Mouse (Mus musculus) midbrain, postnatal 0 days (tissue): Measurements from ENCODE around the gene Atox1. TPM values are rescaled to one million over a fixed set of nuclear protein-coding genes. Genes with fewer than 3 reads are reported as not detected.

ENCODE experiments used
- ATAC-seq: fragments of 200-750 bp; cut with Nextera tagmentation; 2 replicates; pipeline ENCODE4 v1.8.0; 2017; ENCODE audit warnings: moderate number of reproducible peaks, mild to moderate bottlenecking, moderate TSS enrichment, moderate library complexity; ENCODE audit not compliant: low FRiP score
- DNase-seq: peaks from one replicate; pipeline ENCODE4 v3.0.0-alpha.2; 2015; ENCODE audit warnings: low spot score
- H3K27ac ChIP-seq: fragments of 300-500 bp; sonication (generic); 2 replicates; pipeline ENCODE4 v1.5.1; 2014; ENCODE audit warnings: low read depth, mild to moderate bottlenecking, low read length, mixed read lengths
- H3K27me3 ChIP-seq: fragments of 300-500 bp; sonication (generic); 2 replicates; pipeline ENCODE4 v1.6.1; 2014; ENCODE audit warnings: low read length, control low read depth, mixed read lengths; ENCODE audit not compliant: insufficient read depth
- H3K36me3 ChIP-seq: fragments of 300-500 bp; sonication (generic); 2 replicates; pipeline ENCODE4 v1.6.1; 2014; ENCODE audit warnings: low read length, control low read depth, mixed read lengths; ENCODE audit not compliant: insufficient read depth
- H3K4me1 ChIP-seq: fragments of 300-500 bp; sonication (generic); 2 replicates; pipeline ENCODE4 v1.6.1; 2014; ENCODE audit warnings: mild to moderate bottlenecking, control low read depth, antibody characterized with exemption, low read length, mixed read lengths; ENCODE audit not compliant: insufficient read depth
- H3K4me2 ChIP-seq: fragments of 300-500 bp; sonication (generic); 2 replicates; pipeline ENCODE4 v1.6.1; 2014; ENCODE audit warnings: low read depth, mild to moderate bottlenecking, low read length, mixed read lengths; ENCODE audit not compliant: poor library complexity, severe bottlenecking
- H3K4me3 ChIP-seq: fragments of 300-500 bp; sonication (generic); 2 replicates; pipeline ENCODE4 v1.5.1; 2014; ENCODE audit warnings: low read depth, mild to moderate bottlenecking, low read length, moderate library complexity
- H3K9ac ChIP-seq: fragments of 300-500 bp; sonication (generic); replicated peaks from 2 replicates; pipeline ENCODE4 v1.6.1; 2014; ENCODE audit warnings: mild to moderate bottlenecking, low read length, moderate library complexity, mixed read lengths; ENCODE audit not compliant: poor library complexity, severe bottlenecking
- H3K9me3 ChIP-seq: fragments of 300-500 bp; sonication (generic); 2 replicates; pipeline ENCODE4 v1.6.1; 2016; ENCODE audit warnings: low read length, control low read depth
- CTCF ChIP-seq: IDR thresholded peaks from 2 replicates; pipeline ENCODE4 v1.5.1; 2016; ENCODE audit warnings: antibody characterized with exemption, mild to moderate bottlenecking
- WGBS: fragments of 180-500 bp; shearing (Covaris S2); extraction: QIAGEN DNeasy Blood & Tissue Kit; methylation state at CpG from one replicate; pipeline ENCODE4 v1.1.7; 2014; 5-methylcytosine and 5-hydroxymethylcytosine counted together
- polyA plus RNA-seq: library from polyadenylated mRNA; unstranded; fragments of >200 nt; fragmentation: Nextera tagmentation; extraction: Ambion mirVana; gene quantifications from 2 replicates; pipeline ENCODE4 v1.2.1, GENCODE M21; 2015
- total RNA-seq: library from RNA; depleted of rRNA; stranded (reverse); fragments of >200 nt; gene quantifications from 2 replicates; pipeline ENCODE4 v1.2.3, GENCODE M21; 2014; rRNA removed

Gene Atox1
- total RNA-seq, result 133 and 147 TPM in 2 replicates
- polyA plus RNA-seq, result 235 and 252 TPM in 2 replicates

- no peaks in the 10 kb centered on the region for H3K4me1 ChIP-seq
- no peaks in the 10 kb centered on the region for H3K36me3 ChIP-seq
- no peaks in the 10 kb centered on the region for H3K9me3 ChIP-seq
- H3K4me2 ChIP-seq, result peak within 1 kb of the TSS; percentile 98
- under 1% methylated on average over 36 of the region's 36 CpGs for WGBS
- DNase-seq (peak; percentile 97), ATAC-seq (peak; percentile 97)
- H3K27me3 ChIP-seq, result no peaks in the 10 kb centered on the region
- peak within 1 kb of the TSS; percentile 67 for H3K9ac ChIP-seq
- peak within 1 kb of the TSS; percentile 68 for H3K27ac ChIP-seq
- peak within 1 kb of the TSS; percentile 59 for H3K4me3 ChIP-seq
- TF ChIP-seq CTCF, result no peak
Measured at GRCm38 (mm10) chr11:55461019-55461645, at the start of gene Atox1. Gene Atox1 (minus strand): TSS chr11:55461239.

GRCm38 (mm10) chr11:55505485-55505884, 44.4 kb upstream of the Atox1 start:
- ATAC-seq (no peak), DNase-seq (no peak)
- no peaks in the 10 kb centered on the region for H3K4me1 ChIP-seq
- H3K4me3 ChIP-seq, result no peak overlapping the region
- H3K27me3 ChIP-seq, result no peaks in the 10 kb centered on the region
- H3K9me3 ChIP-seq, result no peaks in the 10 kb centered on the region
- WGBS, result 92% methylated on average over 3 of the region's 3 CpGs
- TF ChIP-seq CTCF, result no peak
- H3K9ac ChIP-seq, result no peak overlapping the region
- peaks cover 2% of the 10 kb centered on the region; the same call in 1 of the 2 replicates for H3K36me3 ChIP-seq
- no peak overlapping the region for H3K4me2 ChIP-seq
- no peak overlapping the region for H3K27ac ChIP-seq

- no peaks in the 10 kb centered on the region for H3K4me1 ChIP-seq
- TF ChIP-seq CTCF, result no peak
- no peaks in the 10 kb centered on the region for H3K9me3 ChIP-seq
- H3K27me3 ChIP-seq, result no peaks in the 10 kb centered on the region
- H3K36me3 ChIP-seq, result peaks cover 12% of the 10 kb centered on the region; the same call in 1 of the 2 replicates
- no peak for ATAC-seq
- H3K27ac ChIP-seq, result no peak overlapping the region
- no peak for DNase-seq
- no peak overlapping the region for H3K9ac ChIP-seq
- H3K4me3 ChIP-seq, result no peak overlapping the region
- 93% methylated on average over 5 of the region's 5 CpGs for WGBS
- H3K4me2 ChIP-seq, result no peak overlapping the region
Measured at GRCm38 (mm10) chr11:55502886-55503285, 41.8 kb upstream of the Atox1 start.

GRCm38 (mm10) chr11:55501955-55502531, 41.0 kb upstream of the Atox1 start:
- no peak for DNase-seq
- 86% methylated on average over 8 of the region's 8 CpGs for WGBS

GRCm38 (mm10) chr11:55497885-55498284, 36.8 kb upstream of the Atox1 start:
- H3K9me3 ChIP-seq, result no peaks in the 10 kb centered on the region
- ATAC-seq, result no peak
- DNase-seq, result peak; percentile 76
- no peak overlapping the region for H3K4me3 ChIP-seq
- H3K27ac ChIP-seq, result no peak overlapping the region
- no peak overlapping the region for H3K4me2 ChIP-seq
- H3K9ac ChIP-seq, result no peak overlapping the region
- no peaks in the 10 kb centered on the region for H3K27me3 ChIP-seq
- WGBS, result 68% methylated on average over 5 of the region's 5 CpGs
- peak; percentile 87 for TF ChIP-seq CTCF
- H3K4me1 ChIP-seq, result no peaks in the 10 kb centered on the region
- peaks cover 42% of the 10 kb centered on the region for H3K36me3 ChIP-seq

More at GRCm38 (mm10) chr11:55501955-55502531, 41.0 kb upstream of the Atox1 start:
- Histone ChIP-seq H3K4me1 (no peaks in the 10 kb centered on the region), H3K9me3 (no peaks in the 10 kb centered on the region), H3K27ac (no peak overlapping the region), H3K9ac (no peak overlapping the region), H3K27me3 (no peaks in the 10 kb centered on the region), H3K4me3 (no peak overlapping the region), H3K4me2 (no peak overlapping the region), H3K36me3 (peaks cover 12% of the 10 kb centered on the region; the same call in 1 of the 2 replicates)
- no peak for ATAC-seq
- no peak for TF ChIP-seq CTCF

GRCm38 (mm10) chr11:55496158-55496557, 35.1 kb upstream of the Atox1 start:
- H3K4me1 ChIP-seq, result no peaks in the 10 kb centered on the region
- peaks cover 56% of the 10 kb centered on the region for H3K36me3 ChIP-seq
- H3K9ac ChIP-seq, result no peak overlapping the region
- no peak for TF ChIP-seq CTCF
- H3K4me3 ChIP-seq, result no peak overlapping the region
- H3K27ac ChIP-seq, result no peak overlapping the region
- no peaks in the 10 kb centered on the region for H3K27me3 ChIP-seq
- DNase-seq, result no peak
- no peaks in the 10 kb centered on the region for H3K9me3 ChIP-seq
- 89% methylated on average over 6 of the region's 6 CpGs for WGBS
- no peak for ATAC-seq
- H3K4me2 ChIP-seq, result no peak overlapping the region
